Mouse (Mus musculus) forebrain, embryonic 11.5 days (tissue): ENCODE data around the gene Pdrg1. TPM values are rescaled to one million over a fixed set of nuclear protein-coding genes. Genes with fewer than 3 reads are reported as not detected.
A peak's percentile ranks its signal among the peaks of the same experiment; 100 is the strongest.

Source experiments
- ATAC-seq: fragments of 200-750 bp; cut with Nextera tagmentation; replicated peaks from 2 replicates; pipeline ENCODE4 v1.8.0; 2017; ENCODE audit warnings: moderate TSS enrichment; ENCODE audit not compliant: low FRiP score
- DNase-seq: peaks from one replicate; pipeline ENCODE4 v3.0.0-alpha.2; 2017; ENCODE audit warnings: low spot score
- H3K27ac ChIP-seq: fragments of 300-500 bp; sonication (generic); 2 replicates; pipeline ENCODE4 v1.5.1; 2014; ENCODE audit warnings: low read depth, low read length
- H3K27me3 ChIP-seq: fragments of 300-500 bp; sonication (generic); 2 replicates; pipeline ENCODE4 v1.6.1; 2014; ENCODE audit warnings: mild to moderate bottlenecking, low read length, mixed read lengths; ENCODE audit not compliant: control insufficient read depth, insufficient read depth
- H3K36me3 ChIP-seq: fragments of 300-500 bp; sonication (generic); 2 replicates; pipeline ENCODE4 v1.6.1; 2014; ENCODE audit warnings: mild to moderate bottlenecking, low read length, moderate library complexity, mixed read lengths; ENCODE audit not compliant: control insufficient read depth, insufficient read depth
- H3K4me1 ChIP-seq: fragments of 300-500 bp; sonication (generic); replicated peaks from 2 replicates; pipeline ENCODE4 v1.6.1; 2014; ENCODE audit warnings: low read length, mixed read lengths; ENCODE audit not compliant: control insufficient read depth, insufficient read depth
- H3K4me2 ChIP-seq: fragments of 300-500 bp; sonication (generic); 2 replicates; pipeline ENCODE4 v1.6.1; 2014; ENCODE audit warnings: low read depth, mild to moderate bottlenecking, low read length, moderate library complexity, mixed read lengths; ENCODE audit not compliant: severe bottlenecking
- H3K4me3 ChIP-seq: fragments of 300-500 bp; sonication (generic); 2 replicates; pipeline ENCODE4 v1.5.1; 2014; ENCODE audit warnings: low read depth, low read length
- H3K9ac ChIP-seq: fragments of 300-500 bp; sonication (generic); 2 replicates; pipeline ENCODE4 v1.6.1; 2014; ENCODE audit warnings: low read length
- H3K9me3 ChIP-seq: fragments of 300-500 bp; sonication (generic); 2 replicates; pipeline ENCODE4 v1.6.1; 2016; ENCODE audit warnings: low read length, mixed read lengths; ENCODE audit not compliant: control insufficient read depth
- WGBS: fragments of 180-500 bp; shearing (Covaris S2); extraction: QIAGEN DNeasy Blood & Tissue Kit; methylation state at CpG from one replicate; pipeline ENCODE4 v1.1.7; 2014; 5-methylcytosine and 5-hydroxymethylcytosine counted together
- polyA plus RNA-seq: library from polyadenylated mRNA; unstranded; fragments of >200 nt; fragmentation: Nextera tagmentation; extraction: Ambion mirVana; gene quantifications from 2 replicates; pipeline ENCODE4 v1.2.1, GENCODE M21; 2014

The Pdrg1 gene
- polyA plus RNA-seq, 1 experiment from 2014 or later, result 64.9 TPM

DNA sequence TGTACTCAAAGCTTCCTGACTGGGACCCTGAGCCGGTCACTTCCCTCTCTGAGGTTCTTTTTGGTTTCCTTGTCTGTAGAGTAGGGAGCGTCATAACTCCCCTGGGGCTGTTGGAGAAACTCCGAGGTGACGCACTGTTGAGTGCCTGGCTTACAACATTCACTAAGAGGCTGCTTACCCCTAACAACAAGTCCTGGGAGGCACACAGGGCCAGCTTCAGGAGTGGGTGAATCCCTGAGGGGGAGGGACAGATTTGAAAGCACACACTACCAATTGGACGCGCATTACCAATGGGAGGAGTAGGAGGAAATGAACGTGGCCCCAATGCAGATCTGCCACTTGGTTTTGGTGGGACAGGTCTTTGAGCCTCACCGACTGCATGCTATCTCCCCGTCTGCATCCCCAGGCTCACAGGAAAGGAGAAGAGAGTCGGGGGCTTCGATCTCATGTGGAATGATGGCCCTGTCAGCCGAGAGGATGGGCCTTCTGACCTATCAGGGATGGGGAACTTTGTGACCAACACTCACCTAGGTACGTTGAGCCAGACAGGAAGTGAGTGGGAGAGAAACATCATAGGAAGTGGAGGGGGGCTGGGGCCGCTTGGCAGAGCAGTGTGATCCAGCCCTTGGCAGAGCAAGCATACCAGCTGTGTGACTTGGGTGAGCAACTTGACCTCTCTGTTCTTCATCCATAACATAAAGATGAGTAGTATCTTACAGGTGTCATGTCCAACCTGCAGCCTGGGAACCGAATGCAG lies 12.6 kb downstream of the Pdrg1 start:
- Histone ChIP-seq H3K9ac (no peak overlapping the region), H3K9me3 (no peaks in the 10 kb centered on the region), H3K27ac (no peak overlapping the region), H3K4me1 (peaks cover 3% of the 10 kb centered on the region; the same call in 1 of the 2 replicates), H3K4me2 (no peak overlapping the region), H3K36me3 (no peaks in the 10 kb centered on the region), H3K27me3 (no peaks in the 10 kb centered on the region), H3K4me3 (no peak overlapping the region)
- DNase-seq (no peak), ATAC-seq (no peak)
- WGBS, result 86% methylated on average over 15 of the region's 15 CpGs

- ATAC-seq (no peak), DNase-seq (no peak)
- WGBS, result 79% methylated on average over 4 of the region's 4 CpGs
Observed at GRCm38 (mm10) chr2:152997046-152997445, 18.2 kb downstream of the Pdrg1 start.

DNA sequence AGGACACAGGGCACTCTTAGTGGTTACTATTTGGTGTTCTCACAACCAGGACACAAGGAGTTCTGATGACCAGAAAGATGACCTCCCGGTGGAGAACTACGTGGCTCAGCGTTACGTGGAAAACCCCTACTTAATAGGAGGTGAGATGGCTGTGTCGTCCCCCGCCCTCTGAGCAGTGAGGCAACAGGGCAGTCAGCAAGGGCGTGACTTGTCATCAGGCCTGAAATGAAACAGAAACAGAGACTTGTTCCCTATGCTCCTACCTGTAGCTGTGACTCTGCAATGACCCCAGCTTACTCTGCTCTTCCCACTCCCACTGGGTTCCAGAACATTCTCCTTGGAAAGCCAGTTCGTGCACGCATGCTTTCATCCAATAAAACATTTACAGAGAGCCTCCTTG lies 23.7 kb downstream of the Pdrg1 start:
- ATAC-seq, result no peak

More at GRCm38 (mm10) chr2:152997046-152997445, 18.2 kb downstream of the Pdrg1 start:
- H3K4me2 ChIP-seq, result no peak overlapping the region
- H3K36me3 ChIP-seq, result no peaks in the 10 kb centered on the region
- H3K4me3 ChIP-seq, result no peak overlapping the region
- no peaks in the 10 kb centered on the region for H3K4me1 ChIP-seq
- H3K9me3 ChIP-seq, result no peaks in the 10 kb centered on the region
- H3K9ac ChIP-seq, result no peak overlapping the region
- H3K27ac ChIP-seq, result no peak overlapping the region
- H3K27me3 ChIP-seq, result no peaks in the 10 kb centered on the region

DNA sequence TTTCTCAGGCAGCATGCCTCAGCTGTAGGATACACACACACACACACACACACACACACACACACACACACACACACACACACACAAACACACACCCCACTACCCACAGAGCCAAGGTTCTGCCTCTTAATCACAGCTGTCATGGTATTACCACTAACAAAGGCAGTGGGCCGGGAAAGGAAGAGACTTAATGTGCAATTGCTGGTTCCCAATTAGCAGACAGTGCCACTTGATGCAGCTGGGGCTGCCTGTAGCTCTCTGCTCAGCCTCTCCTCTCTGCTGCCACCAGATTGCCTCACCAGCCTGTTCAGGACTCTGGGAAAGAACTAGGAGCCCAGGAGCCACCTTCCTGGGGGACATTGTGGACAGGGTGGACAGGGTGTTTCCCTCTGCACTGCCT lies 29.6 kb downstream of the Pdrg1 start:
- Histone ChIP-seq H3K4me2 (no peak overlapping the region), H3K27ac (no peak overlapping the region), H3K4me1 (no peaks in the 10 kb centered on the region), H3K4me3 (no peak overlapping the region), H3K9me3 (no peaks in the 10 kb centered on the region), H3K36me3 (no peaks in the 10 kb centered on the region), H3K27me3 (no peaks in the 10 kb centered on the region), H3K9ac (no peak overlapping the region)
- ATAC-seq (no peak), DNase-seq (no peak)
- WGBS, result 24% methylated on average over 1 of the region's 1 CpGs

More for the DNA sequence above, 23.7 kb downstream of the Pdrg1 start:
- no peaks in the 10 kb centered on the region for H3K4me1 ChIP-seq
- no peak overlapping the region for H3K4me2 ChIP-seq
- no peaks in the 10 kb centered on the region for H3K9me3 ChIP-seq
- DNase-seq, result no peak
- no peak overlapping the region for H3K9ac ChIP-seq
- no peaks in the 10 kb centered on the region for H3K27me3 ChIP-seq
- no peak overlapping the region for H3K4me3 ChIP-seq
- 86% methylated on average over 9 of the region's 9 CpGs for WGBS
- no peak overlapping the region for H3K27ac ChIP-seq
- no peaks in the 10 kb centered on the region for H3K36me3 ChIP-seq

GRCm38 (mm10) chr2:152976991-152977390 lies 38.2 kb downstream of the Pdrg1 start:
- Histone ChIP-seq H3K9me3 (no peaks in the 10 kb centered on the region), H3K27me3 (no peaks in the 10 kb centered on the region), H3K4me2 (no peak overlapping the region), H3K9ac (no peak overlapping the region), H3K36me3 (no peaks in the 10 kb centered on the region), H3K4me3 (no peak overlapping the region), H3K27ac (no peak overlapping the region), H3K4me1 (no peaks in the 10 kb centered on the region)
- ATAC-seq (no peak), DNase-seq (no peak)
- WGBS, result 52% methylated on average over 3 of the region's 3 CpGs

DNA sequence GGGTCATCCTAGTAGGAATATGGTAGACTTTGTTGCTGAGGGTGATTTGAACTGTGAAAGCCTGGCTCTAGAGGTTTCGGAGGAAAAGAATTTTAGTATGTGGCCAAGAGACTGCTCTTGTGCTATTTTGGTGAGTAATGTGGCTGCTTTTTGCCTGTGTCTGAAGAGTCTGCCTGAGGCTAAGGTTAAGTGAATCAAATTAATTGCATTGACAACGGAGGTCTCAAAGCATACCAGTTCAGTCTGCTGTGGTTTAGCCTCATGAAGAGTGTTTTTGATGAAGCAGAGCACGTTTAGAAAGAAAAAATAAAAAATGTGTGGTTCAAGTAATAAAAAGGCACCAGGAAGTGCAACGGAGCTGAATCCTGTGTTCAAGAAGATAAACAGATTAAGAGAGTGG lies 49.7 kb downstream of the Pdrg1 start:
- 71% methylated on average over 4 of the region's 4 CpGs for WGBS
- Histone ChIP-seq H3K36me3 (no peaks in the 10 kb centered on the region), H3K4me2 (no peak overlapping the region), H3K27ac (no peak overlapping the region), H3K9ac (no peak overlapping the region), H3K4me3 (no peak overlapping the region), H3K4me1 (no peaks in the 10 kb centered on the region; the same call in 1 of the 2 replicates), H3K27me3 (no peaks in the 10 kb centered on the region), H3K9me3 (no peaks in the 10 kb centered on the region)
- no peak for ATAC-seq
- DNase-seq, result no peak

DNA sequence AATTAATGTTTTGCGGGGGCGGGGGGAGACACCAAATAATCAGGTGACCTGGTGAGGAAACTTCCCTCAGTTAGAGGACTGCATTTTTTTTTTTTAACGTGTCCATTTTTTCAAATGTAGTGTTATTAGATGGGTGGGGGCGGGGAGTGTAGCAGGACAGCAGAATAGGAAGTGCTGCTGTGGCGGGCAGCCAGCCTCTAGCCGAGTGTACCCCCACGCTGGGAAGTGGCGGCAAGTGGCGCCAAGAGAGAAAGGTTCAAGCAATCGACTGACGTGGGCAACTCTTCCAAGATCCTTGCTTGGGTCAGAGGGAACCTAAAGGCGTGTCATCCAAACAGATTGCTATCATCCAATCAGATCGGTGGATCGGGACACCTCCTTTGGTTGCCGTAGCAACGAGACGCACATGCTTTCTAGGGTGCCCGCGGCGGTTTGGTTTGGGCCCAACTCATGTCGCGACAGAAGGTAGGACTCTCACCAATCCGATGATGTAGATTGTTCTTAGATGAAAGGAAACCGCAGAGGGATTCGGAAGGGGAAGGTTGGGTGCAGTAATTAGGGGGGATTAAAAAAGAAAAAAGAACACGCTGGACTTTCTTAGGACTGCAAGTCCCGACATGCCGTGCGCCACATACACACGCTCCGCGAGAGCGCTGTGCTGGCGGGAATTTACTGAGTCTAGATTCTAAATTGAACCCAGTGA lies 53.0 kb downstream of the Pdrg1 start, which contains the start of gene Ttll9:
Gene Ttll9, plus strand, starts transcription at position 395 of the 703 bp plus-strand sequence.
- no peaks in the 10 kb centered on the region for H3K27me3 ChIP-seq
- H3K9me3 ChIP-seq, result no peaks in the 10 kb centered on the region
- H3K4me1 ChIP-seq, result no peaks in the 10 kb centered on the region; the same call in 1 of the 2 replicates
- peak within 1 kb of the TSS; percentile 52 for H3K9ac ChIP-seq
- DNase-seq (peak; percentile 86), ATAC-seq (peak; percentile 96)
- peak within 1 kb of the TSS; percentile 76 for H3K4me2 ChIP-seq
- no peaks in the 10 kb centered on the region for H3K36me3 ChIP-seq
- no peak within 1 kb of the TSS for H3K27ac ChIP-seq
- H3K4me3 ChIP-seq, result peak within 1 kb of the TSS; percentile 43
- 1% methylated on average over 34 of the region's 34 CpGs for WGBS
